Mouse (Mus musculus) natural killer cell, adult 2 months (primary cell): ENCODE data around the gene Usp43.

ENCODE experiments used
- DNase-seq, 2 experiments: peaks; one replicate each; pipeline ENCODE4 v3.0.0; 2022; ENCODE audit warnings: low spot score in 2 of 2

Usp43 gene

DNA sequence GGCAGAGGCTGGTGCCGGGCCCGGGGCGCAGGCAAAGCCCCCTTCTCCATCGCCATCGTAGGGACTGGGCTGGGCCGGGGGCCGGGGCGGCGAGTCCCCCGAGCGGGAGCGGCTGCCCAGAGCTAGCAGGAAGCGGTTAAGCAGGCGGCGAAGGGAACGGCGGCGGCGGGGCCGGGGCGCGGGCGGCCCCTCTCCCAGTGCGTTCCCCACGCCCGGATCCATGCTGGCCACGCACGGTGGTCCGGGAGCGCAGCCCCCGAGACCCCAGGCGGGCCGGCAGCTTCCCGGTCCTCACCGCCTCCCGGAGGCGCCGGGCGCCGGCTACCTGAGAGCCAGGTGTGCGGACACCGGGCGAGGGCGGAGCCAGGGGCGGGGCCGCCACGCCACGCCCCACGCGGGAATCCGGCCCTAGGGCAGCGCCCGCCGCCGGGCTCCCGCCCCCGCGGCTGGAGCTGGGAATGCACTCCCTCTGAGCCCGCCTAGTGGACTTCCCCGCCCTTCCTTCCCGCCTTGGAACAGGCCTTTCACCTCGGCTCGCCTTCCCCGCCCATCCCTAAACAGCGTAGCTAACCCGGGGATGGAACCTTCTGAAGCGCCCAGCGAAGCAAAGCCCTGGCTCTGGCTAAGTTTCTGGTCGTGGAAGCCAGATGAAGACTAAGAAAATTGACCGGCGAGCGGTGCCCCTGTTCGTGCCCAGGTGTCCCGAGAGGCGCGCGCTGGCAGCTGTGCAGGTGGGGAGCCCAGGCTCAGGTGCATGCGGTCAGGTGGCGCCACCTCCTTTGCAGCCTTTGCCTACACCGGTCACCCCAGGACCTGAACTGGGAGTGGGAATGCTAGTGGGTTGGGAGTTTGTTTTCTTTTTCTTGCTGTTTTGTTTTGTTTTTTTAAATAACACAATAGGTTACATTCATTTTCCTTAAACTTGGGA lies at the start of gene Usp43:
Gene Usp43 (minus strand): TSS at position 327 of the 928 bp plus-strand sequence.
- no peak for DNase-seq

DNA sequence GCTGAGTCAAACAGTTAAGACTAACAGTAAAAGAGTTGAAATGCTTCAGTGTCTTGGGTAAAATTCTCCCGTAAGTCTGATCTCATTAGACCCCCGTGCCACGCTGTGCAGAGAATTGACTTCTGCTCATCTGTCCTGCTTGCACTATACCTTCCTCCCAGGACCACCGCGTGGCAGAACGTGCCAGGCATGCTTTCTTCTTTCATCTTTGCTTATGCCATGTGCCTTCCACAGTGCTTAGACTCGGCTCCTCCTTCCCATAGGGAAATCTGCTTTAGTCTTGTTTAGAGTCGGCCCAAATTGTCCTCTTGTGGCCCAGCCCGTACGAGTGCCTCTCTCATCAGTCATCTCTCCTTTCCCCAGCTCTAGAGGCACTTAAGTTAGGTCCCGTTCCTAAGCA lies 45.9 kb upstream of the Usp43 start:
- DNase-seq = no peak

GRCm38 (mm10) chr11:67965905-67966878 lies 44.2 kb upstream of the Usp43 start, which contains the start of gene Stx8:
Stx8 (plus strand) TSS chr11:67966193.
- peak; percentile 84 to 88 for DNase-seq

GRCm38 (mm10) chr11:67965242-67965883 lies 43.4 kb upstream of the Usp43 start, which contains the start of gene Cfap52:
Cfap52 (minus strand) TSS chr11:67965651.
- DNase-seq = peak; percentile 76 to 79

DNA sequence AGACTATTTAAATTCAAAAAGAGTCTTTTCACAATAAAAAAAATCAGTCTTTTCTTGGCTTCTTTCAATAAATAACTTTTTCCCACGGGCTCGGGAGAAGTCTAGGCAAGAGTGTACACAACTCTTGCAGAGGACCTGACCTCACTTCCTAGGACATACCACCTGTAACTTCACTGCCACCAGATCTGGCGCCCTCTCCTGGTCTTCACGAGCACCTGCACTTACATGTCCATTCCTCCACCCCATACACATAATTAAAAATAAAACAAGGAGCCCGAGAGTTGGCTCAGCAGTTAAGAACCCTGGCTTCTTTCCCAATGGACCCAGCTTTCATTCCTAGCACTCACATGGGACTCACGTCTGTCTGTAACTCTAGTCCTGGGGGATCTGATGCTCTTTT lies 42.2 kb upstream of the Usp43 start:
- DNase-seq = peak in 1 of 2 experiments; percentile 7

- no peak for DNase-seq
Measured at GRCm38 (mm10) chr11:67954413-67954812, 32.5 kb upstream of the Usp43 start.

DNA sequence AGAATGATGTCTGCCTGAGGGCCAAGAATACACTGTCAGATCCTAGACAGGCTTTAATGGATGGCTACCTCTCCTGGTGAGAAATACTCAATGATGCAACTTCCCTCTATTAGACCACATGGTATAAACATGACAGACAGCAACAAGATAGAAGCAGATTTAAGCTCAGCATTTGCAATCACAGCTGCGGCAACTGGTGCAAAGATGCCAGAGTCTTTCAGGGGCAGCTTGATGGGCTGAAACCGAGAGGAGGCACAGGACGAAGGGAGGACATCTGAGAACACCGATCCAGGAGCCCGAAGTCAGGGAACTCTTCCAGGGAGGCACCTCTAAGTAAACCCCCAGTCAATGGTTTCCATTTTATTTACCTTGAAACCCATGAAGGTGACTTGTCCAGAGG lies 31.7 kb upstream of the Usp43 start:
- no peak for DNase-seq

- peak in 1 of 2 experiments; percentile 2 for DNase-seq
Measured at GRCm38 (mm10) chr11:67949475-67949874, 27.5 kb upstream of the Usp43 start.

DNA sequence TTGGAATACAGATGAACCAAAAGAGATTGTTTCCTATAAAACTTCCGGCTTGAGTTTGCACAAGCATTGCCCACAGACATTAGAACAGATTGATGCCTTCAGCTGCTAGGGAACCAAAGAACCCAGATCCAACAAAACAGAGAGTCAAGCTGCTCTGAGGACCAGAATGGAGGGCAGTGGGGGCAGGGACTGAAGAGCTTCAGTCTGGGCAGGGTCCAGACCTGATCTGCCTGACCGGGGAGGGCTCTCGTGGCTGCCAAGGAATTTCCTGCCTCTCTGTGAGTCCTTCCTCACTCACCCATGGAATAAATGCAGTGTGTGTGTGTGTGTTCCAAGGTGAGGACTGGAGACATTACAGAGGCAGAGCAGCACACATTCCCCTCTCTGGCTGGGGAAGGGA lies 26.3 kb upstream of the Usp43 start:
- no peak for DNase-seq

DNA sequence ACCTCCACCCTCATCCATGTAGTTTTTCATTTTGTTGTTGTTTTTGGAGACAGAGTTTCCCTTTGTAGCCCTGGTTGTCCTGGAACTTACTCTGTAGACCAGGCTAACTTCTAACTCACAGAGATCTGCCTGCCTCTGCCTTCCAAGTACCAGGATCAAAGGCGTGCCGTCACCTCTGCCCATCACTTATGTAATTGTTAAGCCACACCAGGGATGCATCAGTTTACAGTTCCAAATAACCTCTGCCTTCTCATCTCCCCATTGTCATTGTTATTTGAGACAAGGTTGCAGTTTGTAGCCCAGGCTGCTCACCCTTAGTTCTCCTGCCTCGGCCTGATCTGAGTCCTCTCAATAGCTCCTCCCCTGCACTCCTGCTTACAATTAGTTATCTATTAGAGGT lies 10.2 kb upstream of the Usp43 start:
- no peak for DNase-seq

DNA sequence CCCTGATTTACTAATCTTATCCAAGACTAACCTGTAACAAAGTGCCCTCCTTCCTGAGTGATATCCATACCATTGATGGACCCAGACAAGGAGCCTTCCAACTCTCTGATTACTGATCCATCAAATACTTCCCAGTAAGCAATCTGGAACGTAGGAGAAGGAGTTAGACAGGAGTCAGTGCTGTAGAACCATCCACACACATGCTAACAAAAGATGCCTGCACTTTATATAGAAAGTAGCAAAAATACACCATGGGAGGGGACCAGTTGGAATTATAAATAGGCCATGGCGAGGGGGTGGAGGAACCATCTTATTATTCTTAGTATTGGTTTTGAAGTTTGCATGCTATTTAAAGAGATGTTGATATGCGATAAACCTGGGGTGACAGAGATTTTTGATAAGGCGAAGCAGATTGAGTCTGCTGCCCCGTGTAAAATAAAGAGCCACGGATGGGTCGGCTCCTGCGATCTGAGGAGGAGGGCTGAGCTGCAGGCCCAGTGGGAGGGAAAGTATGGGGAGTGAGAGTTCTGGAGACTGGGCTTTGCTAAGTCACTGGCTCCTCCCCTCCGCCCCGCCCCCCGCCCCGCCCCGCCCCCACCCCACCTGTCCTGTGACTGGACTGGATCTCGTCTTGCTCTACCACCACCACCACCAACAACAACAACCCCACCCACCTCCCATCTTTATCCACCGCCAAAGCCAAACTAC lies 4.5 kb upstream of the Usp43 start:
- no peak for DNase-seq

DNA sequence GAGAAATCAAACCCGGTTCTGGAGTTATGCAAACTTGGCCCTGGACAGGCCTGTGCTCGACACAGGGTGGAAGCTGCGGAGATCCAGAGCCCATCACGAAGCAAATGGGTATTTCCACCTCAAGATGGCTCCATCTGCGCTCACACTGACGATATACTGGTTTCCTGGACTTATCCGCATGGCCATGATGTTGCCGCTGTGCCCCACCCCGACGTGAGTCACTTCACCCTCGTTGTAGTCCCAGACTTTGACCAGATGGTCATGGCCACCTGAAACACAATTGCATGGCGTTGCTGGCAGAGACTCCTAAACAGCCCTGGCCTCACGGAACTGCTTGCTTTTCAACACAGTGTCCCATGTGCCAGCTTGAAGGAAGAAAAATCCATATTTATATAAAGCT lies 3.0 kb upstream of the Usp43 start:
- DNase-seq = no peak

DNA sequence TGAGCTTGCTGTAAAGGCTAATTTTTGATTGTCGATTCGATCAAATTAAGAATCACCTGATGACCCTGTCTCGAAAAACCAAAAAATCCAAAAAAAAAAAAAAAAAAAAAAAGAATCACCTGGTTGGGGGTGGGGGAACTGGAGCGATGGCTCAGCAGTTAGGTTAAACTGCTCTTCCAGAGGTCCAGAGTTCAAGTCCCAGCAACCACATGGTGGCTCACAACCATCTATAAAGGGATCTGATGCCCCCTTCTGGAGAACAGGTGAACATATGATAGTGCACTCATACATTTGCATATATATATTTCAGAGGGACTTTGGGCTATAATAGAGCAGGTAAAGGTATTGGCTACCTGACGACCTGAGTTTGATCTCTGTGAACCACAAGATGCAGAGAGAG lies 1.8 kb upstream of the Usp43 start:
- DNase-seq = no peak

GRCm38 (mm10) chr11:67922755-67923125 lies 787 bp upstream of the Usp43 start:
- no peak for DNase-seq

- DNase-seq = no peak
Measured at GRCm38 (mm10) chr11:67921091-67921826, 694 bp downstream of the Usp43 start.

- DNase-seq = no peak
Measured at GRCm38 (mm10) chr11:67920226-67920960, 1.6 kb downstream of the Usp43 start.

- no peak for DNase-seq
Measured at GRCm38 (mm10) chr11:67919593-67919992, 2.4 kb downstream of the Usp43 start.

DNA sequence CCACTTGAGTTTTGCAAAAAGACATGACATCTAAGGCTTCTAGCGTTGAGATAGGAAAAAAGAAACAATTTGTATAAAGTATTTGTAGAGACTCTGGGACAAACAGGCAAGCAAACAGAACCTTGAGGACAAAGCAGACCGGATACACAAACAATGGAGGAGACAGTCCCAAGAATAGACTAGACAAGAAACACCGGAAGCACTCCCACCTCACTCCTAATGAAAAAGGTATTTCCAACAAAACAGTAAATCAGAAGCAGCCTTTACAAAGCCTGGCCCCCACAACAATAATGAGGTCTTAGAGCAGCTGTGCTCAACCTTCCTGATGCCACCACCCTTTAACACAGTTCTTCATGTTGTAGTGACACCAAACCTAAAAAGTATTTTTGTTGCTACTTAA lies 4.8 kb downstream of the Usp43 start:
- DNase-seq = no peak

GRCm38 (mm10) chr11:67911074-67911473 lies 10.9 kb downstream of the Usp43 start:
- DNase-seq = no peak

- DNase-seq = no peak
Measured at GRCm38 (mm10) chr11:67903756-67904155, 18.2 kb downstream of the Usp43 start.
